Mouse (Mus musculus) cerebellum, adult 2 months (tissue): ENCODE results near the gene Kif5c. TPM values are rescaled to one million over a fixed set of nuclear protein-coding genes. Genes with fewer than 3 reads are reported as not detected.

Experiments used
- DNase-seq, 2 experiments: peaks; one replicate each; pipeline ENCODE4 v3.0.0; 2021
- H3K27ac ChIP-seq: fragments of 200-500 bp; 2 replicates; pipeline ENCODE4 v1.5.1; 2012; ENCODE audit warnings: low read length, control low read depth, inconsistent platforms; ENCODE audit not compliant: insufficient read depth
- H3K27me3 ChIP-seq: fragments of 200-500 bp; 2 replicates; pipeline ENCODE4 v1.6.1; 2012; ENCODE audit warnings: inconsistent platforms, mild to moderate bottlenecking, low read length, moderate library complexity; ENCODE audit not compliant: control insufficient read depth, insufficient read depth
- H3K4me1 ChIP-seq: fragments of 200-500 bp; 2 replicates; pipeline ENCODE4 v1.6.1; 2011; ENCODE audit warnings: low read length; ENCODE audit not compliant: control insufficient read depth, insufficient read depth
- H3K4me3 ChIP-seq: fragments of 200-500 bp; replicated peaks from 2 replicates; pipeline ENCODE3; 2011; ENCODE audit warnings: mild to moderate bottlenecking, low read depth, low read length, control low read depth; ENCODE audit not compliant: insufficient read depth
- CTCF ChIP-seq: fragments of 200-500 bp; IDR thresholded peaks from 2 replicates; pipeline ENCODE4 v1.5.1; 2011; ENCODE audit warnings: low read depth, mild to moderate bottlenecking, control low read depth, low read length, moderate library complexity, borderline replicate concordance; ENCODE audit not compliant: insufficient read depth
- POLR2A ChIP-seq: fragments of 200-500 bp; IDR thresholded peaks from 2 replicates; pipeline ENCODE4 v1.6.1; 2011; ENCODE audit warnings: low read length, control low read depth, borderline replicate concordance; ENCODE audit not compliant: insufficient read depth
- WGBS: fragments of 180-500 bp; shearing (Covaris S2); methylation state at CpG from one replicate; pipeline ENCODE4 v1.1.7; 2018; 5-methylcytosine and 5-hydroxymethylcytosine counted together
- polyA plus RNA-seq: library from polyadenylated mRNA; depleted of rRNA; stranded (reverse); fragments of >200 nt; gene quantifications from 2 replicates; pipeline ENCODE4 v1.2.3, GENCODE M21; 2012

Kif5c gene
- polyA plus RNA-seq, 1 experiment: 257 TPM

DNA sequence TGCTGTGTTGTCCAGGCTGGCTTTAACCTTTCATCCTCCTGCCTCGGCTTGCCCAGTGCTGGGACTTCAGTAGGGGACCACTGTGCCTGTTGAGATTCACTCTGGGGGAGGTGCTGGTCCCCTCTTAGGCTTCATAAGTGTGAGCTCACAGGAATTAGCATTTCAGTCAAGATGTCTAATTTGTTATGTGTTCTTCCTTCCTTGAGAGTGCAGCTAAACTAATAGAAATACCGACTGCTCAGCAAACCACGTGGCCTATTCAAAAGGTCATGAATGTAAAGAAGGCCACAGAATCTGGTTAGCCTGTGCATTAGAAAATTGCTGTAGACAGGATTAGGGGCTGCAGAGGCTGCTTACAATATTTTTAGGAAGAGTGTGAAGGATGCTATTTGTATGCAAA lies 99.4 kb downstream of the Kif5c start:
- TF ChIP-seq CTCF (no peak), POLR2A (no peak)
- no peaks in the 10 kb centered on the region for H3K27me3 ChIP-seq
- 30% methylated on average over 3 of the region's 3 CpGs for WGBS
- DNase-seq: no peak
- H3K27ac ChIP-seq: no peak overlapping the region
- peaks cover 16% of the 10 kb centered on the region for H3K4me1 ChIP-seq
- H3K4me3 ChIP-seq: no peak overlapping the region

DNA sequence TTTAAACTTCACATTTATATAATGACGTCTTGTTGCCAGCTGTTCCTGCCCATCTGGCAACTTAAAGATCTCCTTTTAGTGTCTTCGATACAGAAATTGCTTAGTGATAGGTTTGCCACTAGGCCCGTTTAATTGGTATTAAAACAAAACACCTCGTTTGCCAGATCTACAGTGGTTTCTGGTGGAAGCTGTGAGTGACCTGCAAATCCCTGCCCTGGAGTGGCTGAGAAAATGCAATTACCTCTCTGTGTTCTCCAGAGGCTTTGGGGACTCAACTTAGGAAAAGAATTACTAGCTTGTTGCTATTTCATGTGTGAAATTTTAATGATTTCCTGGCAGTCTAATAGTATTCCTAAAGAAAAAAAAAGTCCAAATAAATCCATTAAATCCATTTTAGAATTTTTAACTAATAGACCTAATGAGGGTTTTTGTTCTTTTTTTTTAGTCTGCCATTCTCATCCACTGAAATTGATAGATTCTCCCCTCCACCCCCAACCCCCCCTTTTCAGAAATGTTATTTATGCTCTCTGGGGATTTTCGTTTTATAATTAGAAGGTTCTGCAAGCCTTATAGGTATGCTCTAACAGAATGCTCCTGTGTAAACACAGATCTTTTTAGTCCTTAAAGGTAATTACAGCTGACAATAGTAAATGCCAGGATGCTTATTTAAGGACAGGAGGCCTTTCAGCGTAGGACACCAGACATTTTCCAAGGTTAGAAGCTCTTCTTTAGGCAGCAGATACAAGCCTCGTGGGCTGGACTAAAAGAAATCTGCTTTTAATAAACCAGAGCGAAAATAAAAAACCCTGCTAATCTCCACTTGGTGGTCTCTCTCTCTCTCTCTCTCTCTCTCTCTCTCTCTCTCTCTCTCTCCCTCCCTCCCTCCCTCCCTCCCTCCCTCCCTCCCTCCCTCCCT lies 100.1 kb downstream of the Kif5c start:
- Histone ChIP-seq H3K27me3 (no peaks in the 10 kb centered on the region), H3K4me3 (no peak overlapping the region), H3K27ac (no peak overlapping the region), H3K4me1 (peaks cover 16% of the 10 kb centered on the region)
- 52% methylated on average over 8 of the region's 8 CpGs for WGBS
- TF ChIP-seq POLR2A: no peak
- TF ChIP-seq CTCF: no peak
- no peak for DNase-seq

DNA sequence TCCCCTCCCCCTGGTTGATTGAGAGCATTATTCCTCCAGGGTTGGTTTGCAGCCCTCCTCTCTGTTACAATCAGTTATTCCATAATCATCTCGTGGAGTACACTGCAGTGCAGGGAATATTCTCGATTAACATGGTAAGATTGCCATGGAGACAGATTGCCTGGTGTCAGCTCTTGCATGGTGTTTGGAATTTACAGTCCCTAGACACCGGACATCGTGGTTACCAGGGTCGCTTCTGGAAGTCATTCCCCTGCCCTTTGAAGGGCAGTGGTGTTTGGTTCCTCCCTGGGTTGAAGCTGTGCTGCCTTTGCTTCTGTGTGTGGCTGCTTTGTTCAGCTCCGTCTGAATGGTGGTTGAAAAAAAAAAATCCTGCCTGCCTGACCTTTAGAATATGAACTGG lies 100.8 kb downstream of the Kif5c start:
- DNase-seq: no peak
- peaks cover 16% of the 10 kb centered on the region for H3K4me1 ChIP-seq
- peak overlapping the region; percentile 63; the same call in 1 of the 2 replicates for H3K27ac ChIP-seq
- no peak overlapping the region for H3K4me3 ChIP-seq
- no peaks in the 10 kb centered on the region for H3K27me3 ChIP-seq
- 17% methylated on average over 6 of the region's 6 CpGs for WGBS
- TF ChIP-seq CTCF: no peak

DNA sequence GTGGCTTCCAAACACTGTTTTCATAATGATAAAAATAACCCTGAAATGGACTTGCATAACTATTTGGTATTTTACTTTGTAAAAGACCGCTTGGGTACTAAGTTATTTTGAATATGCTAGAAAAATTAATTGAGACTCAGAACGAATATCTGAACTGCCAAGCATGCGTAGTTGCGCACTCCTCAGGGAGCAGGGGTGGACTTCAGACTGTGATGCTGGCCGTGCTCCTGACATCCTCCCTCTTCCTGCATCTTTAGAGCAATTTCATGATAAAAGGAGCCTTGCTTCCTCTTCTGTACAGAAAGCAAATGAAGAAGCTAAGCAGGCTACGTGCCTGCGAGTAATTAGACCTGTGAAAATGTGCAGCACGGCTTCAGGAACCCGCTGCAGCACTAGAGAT lies 101.2 kb downstream of the Kif5c start:
- TF ChIP-seq CTCF: no peak
- no peak for TF ChIP-seq POLR2A
- 62% methylated on average over 9 of the region's 9 CpGs for WGBS
- H3K4me1 ChIP-seq: peaks cover 16% of the 10 kb centered on the region
- no peak overlapping the region for H3K27ac ChIP-seq
- DNase-seq: no peak
- H3K4me3 ChIP-seq: no peak overlapping the region
- no peaks in the 10 kb centered on the region for H3K27me3 ChIP-seq

DNA sequence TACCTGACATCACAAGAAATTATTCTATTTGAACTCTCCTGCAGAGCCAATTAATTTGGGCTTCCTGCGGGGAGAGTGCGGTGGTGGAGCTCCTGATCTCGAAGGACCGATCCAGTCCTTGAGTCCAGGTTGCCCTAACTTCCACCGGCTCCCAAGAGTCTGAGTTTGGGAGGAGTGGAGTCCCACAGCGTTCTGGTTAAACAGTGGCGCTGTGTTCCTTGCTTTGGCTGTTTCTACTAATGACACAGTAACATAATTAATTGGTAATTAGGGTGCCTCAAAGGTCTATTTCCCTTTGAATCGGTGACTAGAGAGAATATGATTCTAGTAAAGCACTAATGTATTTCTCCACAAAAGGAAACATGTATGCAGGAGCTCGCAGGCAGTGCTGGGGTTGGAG lies 103.2 kb downstream of the Kif5c start:
- H3K4me1 ChIP-seq: peaks cover 25% of the 10 kb centered on the region
- no peak overlapping the region for H3K4me3 ChIP-seq
- no peak for DNase-seq
- H3K27me3 ChIP-seq: no peaks in the 10 kb centered on the region
- no peak overlapping the region for H3K27ac ChIP-seq
- TF ChIP-seq POLR2A (no peak), CTCF (no peak)
- 28% methylated on average over 9 of the region's 9 CpGs for WGBS

DNA sequence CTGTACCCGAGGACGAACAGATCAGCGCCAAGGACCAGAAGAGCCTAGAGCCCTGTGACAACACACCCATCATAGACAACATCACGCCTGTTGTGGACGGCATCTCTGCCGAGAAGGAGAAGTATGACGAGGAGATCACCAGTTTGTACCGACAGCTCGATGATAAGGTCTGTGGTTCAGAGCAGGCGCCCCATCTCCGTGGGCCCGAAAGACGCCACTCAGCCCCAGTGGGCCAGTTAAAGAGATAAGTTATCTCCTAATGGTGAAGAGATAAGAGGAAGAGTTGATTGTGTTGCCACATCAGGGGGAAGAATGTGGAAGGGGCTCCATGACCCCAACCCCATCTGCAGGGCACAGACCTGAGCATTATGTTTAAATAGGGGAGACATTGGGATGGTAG lies 103.9 kb downstream of the Kif5c start:
- TF ChIP-seq CTCF: no peak
- no peak for TF ChIP-seq POLR2A
- Histone ChIP-seq H3K27ac (no peak overlapping the region), H3K4me1 (peaks cover 25% of the 10 kb centered on the region), H3K27me3 (no peaks in the 10 kb centered on the region), H3K4me3 (no peak overlapping the region)
- DNase-seq: no peak
- WGBS: 80% methylated on average over 13 of the region's 13 CpGs

DNA sequence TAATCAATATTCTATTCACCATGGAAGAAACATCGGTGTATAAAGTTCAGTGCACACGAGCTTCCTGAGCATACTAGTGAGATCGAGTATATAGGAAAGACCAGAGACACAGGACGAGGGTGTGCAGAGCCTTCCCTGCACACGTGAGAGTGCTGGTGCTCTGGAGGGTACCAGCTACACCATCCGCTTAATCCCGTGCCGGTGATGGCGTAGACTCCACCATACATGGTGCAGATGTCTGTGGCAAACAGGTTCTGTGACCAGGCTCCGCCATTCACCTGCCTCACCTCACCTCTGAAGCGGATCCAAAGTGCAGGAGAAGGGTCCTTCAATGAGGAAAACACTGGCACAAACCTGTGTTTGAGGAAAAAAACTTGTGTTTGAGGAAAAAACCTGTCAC lies 107.6 kb downstream of the Kif5c start:
- no peak overlapping the region for H3K4me3 ChIP-seq
- peaks cover 18% of the 10 kb centered on the region for H3K4me1 ChIP-seq
- WGBS: 61% methylated on average over 11 of the region's 11 CpGs
- TF ChIP-seq POLR2A (no peak), CTCF (no peak)
- no peak overlapping the region for H3K27ac ChIP-seq
- no peaks in the 10 kb centered on the region for H3K27me3 ChIP-seq
- no peak for DNase-seq

DNA sequence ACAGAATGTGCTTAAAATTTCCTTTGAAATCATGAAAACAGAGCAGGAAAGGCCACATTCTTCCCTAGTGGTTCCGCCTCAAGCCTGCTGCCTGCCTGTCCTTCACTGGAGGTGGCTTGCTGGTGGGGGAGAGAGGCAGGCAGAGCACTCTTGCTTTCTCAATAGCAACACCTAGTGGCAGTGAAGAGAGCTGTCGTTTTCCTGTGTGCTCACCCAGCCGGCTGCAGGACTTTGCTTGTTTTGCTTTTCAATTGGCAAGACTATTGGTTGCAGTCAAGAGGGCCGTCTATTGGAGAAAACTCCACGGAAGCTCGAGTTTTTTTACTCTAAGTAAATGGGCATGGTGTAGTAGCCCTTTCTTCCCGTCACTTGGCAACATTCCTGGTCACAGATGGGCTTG lies 108.1 kb downstream of the Kif5c start:
- peaks cover 13% of the 10 kb centered on the region for H3K4me1 ChIP-seq
- TF ChIP-seq CTCF (peak; percentile 94), POLR2A (no peak)
- H3K27ac ChIP-seq: no peak overlapping the region
- H3K27me3 ChIP-seq: no peaks in the 10 kb centered on the region
- under 1% methylated on average over 7 of the region's 7 CpGs for WGBS
- no peak overlapping the region for H3K4me3 ChIP-seq
- DNase-seq: peak; percentile 74 to 87
